Mouse (Mus musculus): ENCODE measurements around the gene Pdzk1.

- TF ChIP-seq CTCF (IDR thresholded peaks at IDR 0.05; ENCODE audit: borderline replicate concordance, control insufficient read depth, extremely low read depth, insufficient read depth, low read length, poor library complexity): no peak
- TF ChIP-seq POLR2A (IDR thresholded peaks at IDR 0.05; ENCODE audit: control insufficient read depth, extremely low read depth, insufficient read depth, low read length, poor library complexity): no peak
Observed at GRCm38 (mm10) chr3:96846985-96847384, 17.9 kb downstream of the Pdzk1 start.

Data from thymus, adult 2 months (tissue).